Mouse (Mus musculus) ES-Bruce4 (cell line): ENCODE results near the gene Dst. TPM values are rescaled to one million over a fixed set of nuclear protein-coding genes. Genes with fewer than 3 reads are reported as not detected.

ENCODE experiments used
- H3K27ac ChIP-seq: 2 replicates; pipeline ENCODE4 v1.5.1; 2012; ENCODE audit warnings: low read length, inconsistent platforms; ENCODE audit not compliant: insufficient read depth
- H3K27me3 ChIP-seq: 2 replicates; pipeline ENCODE4 v1.6.1; 2012; ENCODE audit warnings: mild to moderate bottlenecking, low read length, inconsistent platforms; ENCODE audit not compliant: control insufficient read depth, poor library complexity, insufficient read depth, severe bottlenecking
- H3K36me3 ChIP-seq: 2 replicates; pipeline ENCODE4 v1.6.1; 2012; ENCODE audit warnings: inconsistent platforms, mild to moderate bottlenecking, low read length, moderate library complexity; ENCODE audit not compliant: control insufficient read depth, poor library complexity, insufficient read depth, severe bottlenecking
- H3K4me1 ChIP-seq: one replicate; pipeline ENCODE4 v1.8.1; 2011; ENCODE audit warnings: low read length; ENCODE audit not compliant: control insufficient read depth, insufficient read depth
- H3K4me3 ChIP-seq: 2 replicates; pipeline ENCODE4 v1.5.1; 2011; ENCODE audit warnings: low read depth, mild to moderate bottlenecking, low read length
- H3K9ac ChIP-seq: 2 replicates; pipeline ENCODE4 v1.6.1; 2012; ENCODE audit warnings: low read depth, mild to moderate bottlenecking, inconsistent platforms; ENCODE audit not compliant: poor library complexity, severe bottlenecking
- H3K9me3 ChIP-seq: replicated peaks from 2 replicates; pipeline ENCODE4 v1.6.1; 2012; ENCODE audit warnings: mild to moderate bottlenecking, low read length, inconsistent platforms; ENCODE audit not compliant: control insufficient read depth, poor library complexity, insufficient read depth, severe bottlenecking
- CTCF ChIP-seq: IDR thresholded peaks from one replicate; pipeline ENCODE4 v1.8.1; 2011; ENCODE audit warnings: low read depth, low read length
- EP300 ChIP-seq: IDR thresholded peaks from 2 replicates; pipeline ENCODE4 v1.6.1; 2011; ENCODE audit warnings: low read depth, low read length; ENCODE audit not compliant: insufficient read depth
- POLR2A ChIP-seq: IDR thresholded peaks from one replicate; pipeline ENCODE4 v1.8.1; 2011; ENCODE audit warnings: low read length; ENCODE audit not compliant: insufficient read depth
- polyA plus RNA-seq: library from polyadenylated mRNA; stranded (reverse); fragments of >200 nt; gene quantifications from 2 replicates; pipeline ENCODE4 v1.2.4, GENCODE M21; 2011; ENCODE audit warnings: low read depth; ENCODE audit not compliant: missing spikeins, insufficient read depth, insufficient read length

Dst gene
- polyA plus RNA-seq, 1 experiment: 296 TPM

DNA sequence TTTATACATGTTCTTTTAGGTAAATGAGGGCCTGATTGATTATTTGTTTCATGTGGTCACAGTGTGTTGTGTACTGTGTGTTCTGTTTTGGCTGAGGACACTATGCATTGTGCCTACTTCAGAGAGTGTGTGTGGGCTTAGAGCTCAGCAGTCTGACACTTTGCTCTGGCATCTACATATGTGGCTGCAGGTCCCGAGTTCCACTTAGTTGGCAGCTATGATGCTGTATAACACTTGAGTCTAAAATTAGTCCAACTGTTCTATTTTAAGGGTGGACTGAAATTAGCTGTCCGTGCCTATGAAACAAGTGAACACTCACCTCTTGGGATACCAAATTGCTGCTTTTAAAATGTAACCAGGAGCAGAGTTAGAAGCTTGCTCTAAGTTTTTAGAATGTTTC lies 113.5 kb downstream of the Dst start:
- H3K27me3 ChIP-seq: no peaks in the 10 kb centered on the region
- H3K9me3 ChIP-seq: no peaks in the 10 kb centered on the region
- TF ChIP-seq CTCF: no peak
- no peak for TF ChIP-seq EP300
- TF ChIP-seq POLR2A: no peak
- H3K4me3 ChIP-seq: no peak overlapping the region
- H3K27ac ChIP-seq: no peak overlapping the region
- no peaks in the 10 kb centered on the region for H3K36me3 ChIP-seq
- H3K9ac ChIP-seq: no peak overlapping the region
- peaks cover 2% of the 10 kb centered on the region for H3K4me1 ChIP-seq

DNA sequence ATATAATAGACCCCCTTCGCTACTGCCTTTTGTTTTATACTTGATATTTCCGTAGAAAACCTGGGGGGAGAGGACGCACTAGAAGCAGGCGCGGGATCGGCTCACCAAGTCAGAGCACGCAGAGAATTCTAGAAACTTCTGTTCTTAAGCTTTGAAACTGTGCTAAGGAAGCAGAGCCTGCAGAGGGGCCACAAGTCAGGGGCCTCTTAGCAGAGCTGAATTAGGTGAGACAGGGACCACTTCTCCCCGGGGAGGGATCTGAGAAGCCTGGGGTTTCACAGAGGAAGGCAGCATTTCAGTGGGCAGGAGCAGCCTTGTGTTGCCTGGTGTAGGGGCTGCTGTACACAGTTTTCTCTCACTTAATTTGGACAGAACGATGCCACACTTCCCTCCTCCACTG lies 115.1 kb downstream of the Dst start:
- no peaks in the 10 kb centered on the region for H3K27me3 ChIP-seq
- no peak for TF ChIP-seq POLR2A
- TF ChIP-seq EP300: no peak
- TF ChIP-seq CTCF: no peak
- no peak overlapping the region for H3K9ac ChIP-seq
- H3K27ac ChIP-seq: no peak overlapping the region
- H3K9me3 ChIP-seq: no peaks in the 10 kb centered on the region
- no peaks in the 10 kb centered on the region for H3K36me3 ChIP-seq
- no peak overlapping the region for H3K4me3 ChIP-seq
- peaks cover 2% of the 10 kb centered on the region for H3K4me1 ChIP-seq

DNA sequence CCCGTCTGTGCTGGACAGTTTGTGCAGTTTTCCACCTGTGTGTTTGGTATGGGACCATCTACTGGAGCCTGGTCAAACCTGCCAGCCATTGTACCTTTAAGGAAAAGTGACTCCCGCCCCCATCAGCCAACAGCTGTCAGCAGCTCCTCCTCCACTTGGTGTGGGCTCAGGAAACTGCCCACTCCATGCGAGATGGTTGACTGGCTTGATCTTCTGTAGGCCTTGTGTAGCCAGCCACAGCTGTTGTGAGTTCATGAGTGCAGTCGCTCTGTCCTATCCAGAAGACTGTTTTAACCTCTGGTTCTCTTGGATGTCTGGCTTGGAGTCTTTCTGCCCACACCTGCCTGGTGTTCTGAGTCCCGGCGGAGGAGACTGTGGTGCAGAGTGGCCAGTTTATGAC lies 117.9 kb downstream of the Dst start:
- Histone ChIP-seq H3K4me1 (peaks cover 2% of the 10 kb centered on the region), H3K36me3 (no peaks in the 10 kb centered on the region), H3K9ac (no peak overlapping the region), H3K27me3 (no peaks in the 10 kb centered on the region), H3K9me3 (no peaks in the 10 kb centered on the region), H3K4me3 (no peak overlapping the region), H3K27ac (no peak overlapping the region)
- TF ChIP-seq CTCF (no peak), POLR2A (no peak), EP300 (no peak)

DNA sequence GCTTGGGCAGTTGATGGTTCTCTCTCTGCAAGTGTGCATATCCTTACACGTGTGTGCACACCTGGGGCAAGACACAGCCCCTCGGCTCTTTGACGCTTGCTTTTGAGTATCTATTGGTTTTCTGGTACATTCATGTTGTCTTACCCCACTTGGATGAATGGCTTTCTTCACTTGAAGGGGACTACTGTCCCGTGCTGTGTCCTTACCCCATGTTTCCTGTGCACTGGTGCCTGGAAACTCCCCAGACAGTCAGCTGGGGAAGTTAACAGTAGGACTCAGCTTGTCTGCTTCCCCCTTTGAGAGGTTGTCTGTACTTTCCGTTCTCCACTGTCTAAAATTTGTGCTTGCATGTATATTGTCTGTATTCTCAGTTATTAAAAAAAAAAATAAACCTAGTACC lies 120.7 kb downstream of the Dst start:
- Histone ChIP-seq H3K4me3 (no peak overlapping the region), H3K4me1 (peaks cover 2% of the 10 kb centered on the region)

DNA sequence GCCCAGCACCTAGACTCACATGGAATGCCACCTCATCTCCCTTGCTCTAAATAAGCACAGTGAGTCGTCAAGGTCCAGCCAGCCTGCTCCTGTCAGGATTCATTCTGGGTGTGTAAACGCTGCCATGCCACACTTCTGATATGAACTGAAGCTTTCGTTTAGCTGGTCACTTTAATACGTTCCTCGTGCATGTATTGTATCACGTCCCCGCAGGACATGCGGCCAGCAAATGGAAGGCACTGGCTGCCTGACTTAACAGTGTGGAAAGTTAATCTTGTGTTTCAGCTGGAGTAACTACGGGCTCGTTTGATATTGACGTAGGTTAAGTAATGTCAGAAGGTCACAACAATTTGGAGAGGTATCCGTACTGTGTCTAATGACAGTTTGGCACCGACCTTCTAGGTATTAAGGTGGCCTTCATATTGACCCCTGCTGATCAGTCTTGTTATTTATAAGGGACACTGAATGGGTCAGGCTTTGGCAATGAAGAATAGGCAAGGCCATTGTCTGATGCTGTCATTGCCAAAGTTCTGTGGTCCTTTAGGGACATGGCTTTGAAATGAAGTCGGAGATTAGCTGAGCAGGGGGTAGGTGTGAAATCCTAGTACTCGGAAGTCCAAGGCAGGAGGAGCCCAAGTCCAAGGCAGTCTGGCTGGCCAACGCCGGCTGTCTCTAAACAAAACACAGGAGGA lies 122.5 kb downstream of the Dst start:
- Histone ChIP-seq H3K27me3 (no peaks in the 10 kb centered on the region), H3K27ac (no peak overlapping the region), H3K9me3 (no peaks in the 10 kb centered on the region), H3K9ac (no peak overlapping the region), H3K4me3 (no peak overlapping the region), H3K36me3 (no peaks in the 10 kb centered on the region), H3K4me1 (peaks cover 2% of the 10 kb centered on the region)
- TF ChIP-seq EP300 (no peak), CTCF (no peak), POLR2A (no peak)

More for the DNA sequence above, 120.7 kb downstream of the Dst start:
- Histone ChIP-seq H3K27me3 (no peaks in the 10 kb centered on the region), H3K27ac (no peak overlapping the region), H3K9me3 (no peaks in the 10 kb centered on the region), H3K9ac (no peak overlapping the region), H3K36me3 (no peaks in the 10 kb centered on the region)
- TF ChIP-seq EP300 (no peak), CTCF (no peak), POLR2A (no peak)

DNA sequence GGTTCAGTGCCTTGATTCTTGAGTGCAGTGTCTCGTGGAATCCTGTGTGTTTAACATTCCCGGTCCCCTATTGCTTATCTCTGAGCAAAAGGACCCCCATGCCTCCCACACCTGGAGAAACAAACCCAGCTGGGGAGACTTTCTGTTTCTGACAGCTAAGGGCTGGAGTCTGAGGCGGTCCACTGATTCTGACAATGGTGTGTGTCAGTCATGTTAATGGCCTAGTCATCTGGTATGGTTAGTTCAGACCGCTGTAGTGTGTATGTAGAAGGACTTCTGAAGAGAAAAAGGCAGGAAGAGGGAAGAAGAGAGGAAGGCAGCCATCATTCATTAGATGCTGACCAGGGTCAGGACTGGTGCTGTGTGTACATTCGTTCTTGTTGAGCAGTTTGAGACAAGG lies 125.0 kb downstream of the Dst start:
- H3K27me3 ChIP-seq: no peaks in the 10 kb centered on the region
- no peak overlapping the region for H3K27ac ChIP-seq
- peaks cover 13% of the 10 kb centered on the region for H3K4me1 ChIP-seq
- no peak overlapping the region for H3K9ac ChIP-seq
- H3K4me3 ChIP-seq: no peak overlapping the region
- H3K9me3 ChIP-seq: no peaks in the 10 kb centered on the region
- no peaks in the 10 kb centered on the region for H3K36me3 ChIP-seq
- TF ChIP-seq POLR2A (no peak), EP300 (no peak), CTCF (no peak)
